Mouse (Mus musculus) cortical plate, adult 2 months (tissue): ENCODE results near the gene Gxylt1.

Experiments
- CTCF ChIP-seq: fragments of 200-500 bp; IDR thresholded peaks from 2 replicates; pipeline ENCODE4 v1.5.1; 2011; ENCODE audit warnings: mild to moderate bottlenecking, control low read depth, low read length; ENCODE audit not compliant: insufficient read depth; ENCODE audit errors: extremely low read depth
- POLR2A ChIP-seq: fragments of 200-500 bp; IDR thresholded peaks from 2 replicates; pipeline ENCODE4 v1.6.1; 2011; ENCODE audit warnings: mild to moderate bottlenecking, low read length, control low read depth; ENCODE audit not compliant: insufficient read depth; ENCODE audit errors: extremely low read depth

GRCm38 (mm10) chr15:93255295-93255694 is 19.7 kb downstream of the Gxylt1 start:
- TF ChIP-seq CTCF = no peak
- TF ChIP-seq POLR2A = no peak
